Mouse (Mus musculus): Measurements from ENCODE around the gene Cuedc2. TPM values are rescaled to one million over a fixed set of nuclear protein-coding genes. Genes with fewer than 3 reads are reported as not detected.

Cuedc2 gene
- polyA plus RNA-seq, 1 experiment from 2014 or later: 132 TPM

GRCm38 (mm10) chr19:46324366-46324765 is 14.1 kb downstream of the Cuedc2 start:
- Histone ChIP-seq H3K4me2 (ENCODE audit: low read depth, low read length) (no peak overlapping the region), H3K27ac (ENCODE audit: low read length) (no peak overlapping the region), H3K4me1 (ENCODE audit: control insufficient read depth, insufficient read depth, low read length) (peaks cover 41% of the 10 kb centered on the region), H3K9ac (ENCODE audit: low read depth, low read length) (no peak overlapping the region), H3K4me3 (ENCODE audit: low read length) (no peak overlapping the region), H3K9me3 (ENCODE audit: control insufficient read depth, low read length) (no peaks in the 10 kb centered on the region), H3K27me3 (replicated peaks; ENCODE audit: control insufficient read depth, insufficient read depth, low read length) (peaks cover 52% of the 10 kb centered on the region), H3K36me3 (ENCODE audit: control insufficient read depth, insufficient read depth, low read length) (no peaks in the 10 kb centered on the region)
- ATAC-seq: no peak
- WGBS: 70% methylated on average over 11 of the region's 11 CpGs

- Histone ChIP-seq H3K9ac (ENCODE audit: low read depth, low read length) (no peak overlapping the region), H3K27me3 (replicated peaks; ENCODE audit: control insufficient read depth, insufficient read depth, low read length) (peaks cover 59% of the 10 kb centered on the region), H3K4me2 (ENCODE audit: low read depth, low read length) (no peak overlapping the region), H3K9me3 (ENCODE audit: control insufficient read depth, low read length) (no peaks in the 10 kb centered on the region), H3K4me3 (ENCODE audit: low read length) (no peak overlapping the region), H3K27ac (ENCODE audit: low read length) (no peak overlapping the region), H3K4me1 (ENCODE audit: control insufficient read depth, insufficient read depth, low read length) (peaks cover 44% of the 10 kb centered on the region), H3K36me3 (ENCODE audit: control insufficient read depth, insufficient read depth, low read length) (no peaks in the 10 kb centered on the region)
- no peak for ATAC-seq
- 70% methylated on average over 5 of the region's 5 CpGs for WGBS
Measured at GRCm38 (mm10) chr19:46323716-46324115, 14.8 kb downstream of the Cuedc2 start.

GRCm38 (mm10) chr19:46322996-46323572 is 15.4 kb downstream of the Cuedc2 start:
- H3K27ac ChIP-seq (ENCODE audit: low read length): no peak overlapping the region
- no peak overlapping the region for H3K9ac ChIP-seq (ENCODE audit: low read depth, low read length)
- peaks cover 64% of the 10 kb centered on the region for H3K27me3 ChIP-seq (replicated peaks; ENCODE audit: control insufficient read depth, insufficient read depth, low read length)
- H3K4me1 ChIP-seq (ENCODE audit: control insufficient read depth, insufficient read depth, low read length): peaks cover 50% of the 10 kb centered on the region
- no peak for ATAC-seq
- H3K36me3 ChIP-seq (ENCODE audit: control insufficient read depth, insufficient read depth, low read length): no peaks in the 10 kb centered on the region
- no peaks in the 10 kb centered on the region for H3K9me3 ChIP-seq (ENCODE audit: control insufficient read depth, low read length)
- WGBS: 78% methylated on average over 13 of the region's 13 CpGs
- no peak overlapping the region for H3K4me3 ChIP-seq (ENCODE audit: low read length)
- H3K4me2 ChIP-seq (ENCODE audit: low read depth, low read length): no peak overlapping the region

- H3K9ac ChIP-seq (ENCODE audit: low read depth, low read length): no peak overlapping the region
- no peak overlapping the region; the same call in 1 of the 2 replicates for H3K27ac ChIP-seq (ENCODE audit: low read length)
- H3K4me1 ChIP-seq (ENCODE audit: control insufficient read depth, insufficient read depth, low read length): peaks cover 47% of the 10 kb centered on the region
- no peak for ATAC-seq
- H3K4me3 ChIP-seq (ENCODE audit: low read length): no peak overlapping the region
- WGBS: 55% methylated on average over 11 of the region's 11 CpGs
- peaks cover 70% of the 10 kb centered on the region for H3K27me3 ChIP-seq (replicated peaks; ENCODE audit: control insufficient read depth, insufficient read depth, low read length)
- H3K9me3 ChIP-seq (ENCODE audit: control insufficient read depth, low read length): no peaks in the 10 kb centered on the region
- H3K36me3 ChIP-seq (ENCODE audit: control insufficient read depth, insufficient read depth, low read length): no peaks in the 10 kb centered on the region
- H3K4me2 ChIP-seq (ENCODE audit: low read depth, low read length): no peak overlapping the region
Measured at GRCm38 (mm10) chr19:46322144-46322995, 16.1 kb downstream of the Cuedc2 start.

GRCm38 (mm10) chr19:46321101-46321943 is 17.2 kb downstream of the Cuedc2 start:
- 27% methylated on average over 6 of the region's 6 CpGs for WGBS
- Histone ChIP-seq H3K4me1 (ENCODE audit: control insufficient read depth, insufficient read depth, low read length) (peaks cover 37% of the 10 kb centered on the region), H3K27ac (ENCODE audit: low read length) (peak overlapping the region; percentile 48), H3K9me3 (ENCODE audit: control insufficient read depth, low read length) (no peaks in the 10 kb centered on the region), H3K27me3 (replicated peaks; ENCODE audit: control insufficient read depth, insufficient read depth, low read length) (peaks cover 71% of the 10 kb centered on the region), H3K36me3 (ENCODE audit: control insufficient read depth, insufficient read depth, low read length) (no peaks in the 10 kb centered on the region), H3K9ac (ENCODE audit: low read depth, low read length) (no peak overlapping the region), H3K4me3 (ENCODE audit: low read length) (no peak overlapping the region), H3K4me2 (ENCODE audit: low read depth, low read length) (no peak overlapping the region)
- peak; percentile 34; the same call in 1 of the 2 replicates for ATAC-seq

GRCm38 (mm10) chr19:46320076-46320785 is 18.3 kb downstream of the Cuedc2 start:
- ATAC-seq: no peak
- H3K27me3 ChIP-seq (replicated peaks; ENCODE audit: control insufficient read depth, insufficient read depth, low read length): peaks cover 61% of the 10 kb centered on the region

GRCm38 (mm10) chr19:46318586-46319378 is 19.7 kb downstream of the Cuedc2 start:
- peak overlapping the region; percentile 58 for H3K4me3 ChIP-seq (ENCODE audit: low read length)
- peaks cover 46% of the 10 kb centered on the region for H3K4me1 ChIP-seq (ENCODE audit: control insufficient read depth, insufficient read depth, low read length)
- peak overlapping the region; percentile 67 for H3K27ac ChIP-seq (ENCODE audit: low read length)
- H3K27me3 ChIP-seq (replicated peaks; ENCODE audit: control insufficient read depth, insufficient read depth, low read length): peaks cover 57% of the 10 kb centered on the region
- no peaks in the 10 kb centered on the region for H3K9me3 ChIP-seq (ENCODE audit: control insufficient read depth, low read length)
- H3K36me3 ChIP-seq (ENCODE audit: control insufficient read depth, insufficient read depth, low read length): no peaks in the 10 kb centered on the region
- no peak for ATAC-seq
- peak overlapping the region; percentile 63 for H3K4me2 ChIP-seq (ENCODE audit: low read depth, low read length)
- peak overlapping the region; percentile 1; the same call in 1 of the 2 replicates for H3K9ac ChIP-seq (ENCODE audit: low read depth, low read length)
- WGBS: 11% methylated on average over 16 of the region's 16 CpGs

More at GRCm38 (mm10) chr19:46320076-46320785, 18.3 kb downstream of the Cuedc2 start:
- Histone ChIP-seq H3K9ac (ENCODE audit: low read depth, low read length) (no peak overlapping the region), H3K9me3 (ENCODE audit: control insufficient read depth, low read length) (no peaks in the 10 kb centered on the region), H3K4me3 (ENCODE audit: low read length) (no peak overlapping the region), H3K4me2 (ENCODE audit: low read depth, low read length) (no peak overlapping the region), H3K27ac (ENCODE audit: low read length) (no peak overlapping the region), H3K4me1 (ENCODE audit: control insufficient read depth, insufficient read depth, low read length) (peaks cover 36% of the 10 kb centered on the region), H3K36me3 (ENCODE audit: control insufficient read depth, insufficient read depth, low read length) (no peaks in the 10 kb centered on the region)
- WGBS: 85% methylated on average over 8 of the region's 8 CpGs

GRCm38 (mm10) chr19:46318031-46318471 is 20.5 kb downstream of the Cuedc2 start:
- Histone ChIP-seq H3K4me2 (ENCODE audit: low read depth, low read length) (peak overlapping the region; percentile 63), H3K36me3 (ENCODE audit: control insufficient read depth, insufficient read depth, low read length) (no peaks in the 10 kb centered on the region), H3K27me3 (replicated peaks; ENCODE audit: control insufficient read depth, insufficient read depth, low read length) (peaks cover 50% of the 10 kb centered on the region), H3K27ac (ENCODE audit: low read length) (peak overlapping the region; percentile 77), H3K4me3 (ENCODE audit: low read length) (peak overlapping the region; percentile 58), H3K9me3 (ENCODE audit: control insufficient read depth, low read length) (no peaks in the 10 kb centered on the region), H3K4me1 (ENCODE audit: control insufficient read depth, insufficient read depth, low read length) (peaks cover 46% of the 10 kb centered on the region), H3K9ac (ENCODE audit: low read depth, low read length) (peak overlapping the region; percentile 73)
- 1% methylated on average over 32 of the region's 42 CpGs for WGBS
- ATAC-seq: peak; percentile 27
